Mouse (Mus musculus): ENCODE results near the gene Krtap8-1. TPM values are rescaled to one million over a fixed set of nuclear protein-coding genes. Genes with fewer than 3 reads are reported as not detected.

Krtap8-1 gene
- 0.11 TPM in 1 of 2 replicates, not detected in the other for polyA plus RNA-seq (2012; rRNA removed)

GRCm38 (mm10) chr16:89487852-89488251, at the start of gene Krtap8-1:
Krtap8-1 (minus strand) TSS chr16:89487952.

GRCm38 (mm10) chr16:89508223-89508622, 20.5 kb upstream of the Krtap8-1 start, which contains the start of gene Krtap7-1:
Krtap7-1 (minus strand) TSS chr16:89508323.

Other genes with a start within 250 kb of the Krtap8-1 start
- gene Krtap21-1, start 84.1 kb downstream of the Krtap8-1 start, polyA plus RNA-seq (2012; rRNA removed): not detected in 2 replicates
- not detected in 2 replicates for gene Krtap6-2, start 67.8 kb downstream of the Krtap8-1 start, polyA plus RNA-seq (2012; rRNA removed)
- 0.22 and 0.31 TPM in 2 replicates for gene Krtap7-1, start 20.4 kb upstream of the Krtap8-1 start, polyA plus RNA-seq (2012; rRNA removed)
- gene Krtap11-1, start 83.2 kb upstream of the Krtap8-1 start, polyA plus RNA-seq (2012; rRNA removed): not detected in 2 replicates